Mouse (Mus musculus) kidney, embryonic 15.5 days (tissue): ENCODE results near the gene Gpr137b. TPM values are rescaled to one million over a fixed set of nuclear protein-coding genes. Genes with fewer than 3 reads are reported as not detected.
"Not testable (repeated sequence)": the region's sequence is repeated elsewhere in the genome, so short reads cannot be mapped to it uniquely, and the experiment has no call there.

Experiments used
- ATAC-seq: fragments of 200-750 bp; cut with Nextera tagmentation; replicated peaks from 2 replicates; pipeline ENCODE4 v1.8.0; 2017; ENCODE audit warnings: moderate TSS enrichment; ENCODE audit not compliant: low FRiP score
- H3K27ac ChIP-seq: fragments of 300-500 bp; sonication (generic); 2 replicates; pipeline ENCODE4 v1.5.1; 2015; ENCODE audit warnings: mild to moderate bottlenecking, inconsistent platforms
- H3K27me3 ChIP-seq: fragments of 300-500 bp; sonication (generic); 2 replicates; pipeline ENCODE4 v1.6.1; 2015; ENCODE audit warnings: inconsistent platforms
- H3K36me3 ChIP-seq: fragments of 300-500 bp; sonication (generic); 2 replicates; pipeline ENCODE4 v1.6.1; 2015; ENCODE audit warnings: inconsistent platforms
- H3K4me1 ChIP-seq: fragments of 300-500 bp; sonication (generic); 2 replicates; pipeline ENCODE4 v1.6.1; 2015; ENCODE audit warnings: inconsistent platforms
- H3K4me2 ChIP-seq: fragments of 300-500 bp; sonication (generic); 2 replicates; pipeline ENCODE4 v1.6.1; 2015; ENCODE audit warnings: moderate library complexity, mild to moderate bottlenecking, inconsistent platforms
- H3K4me3 ChIP-seq: fragments of 300-500 bp; sonication (generic); replicated peaks from 2 replicates; pipeline ENCODE4 v1.5.1; 2015; ENCODE audit warnings: mild to moderate bottlenecking, inconsistent platforms
- H3K9ac ChIP-seq: fragments of 300-500 bp; sonication (generic); 2 replicates; pipeline ENCODE4 v1.6.1; 2015; ENCODE audit warnings: mild to moderate bottlenecking, inconsistent platforms
- H3K9me3 ChIP-seq: fragments of 300-500 bp; sonication (generic); replicated peaks from 2 replicates; pipeline ENCODE4 v1.6.1; 2016; ENCODE audit warnings: inconsistent platforms
- WGBS: fragments of 180-500 bp; shearing (Covaris S2); methylation state at CpG from one replicate; pipeline ENCODE4 v1.1.7; 2015; ENCODE audit warnings: mixed read lengths; 5-methylcytosine and 5-hydroxymethylcytosine counted together
- polyA plus RNA-seq: library from polyadenylated mRNA; unstranded; fragments of >200 nt; fragmentation: Nextera tagmentation; extraction: Ambion mirVana; gene quantifications from 2 replicates; pipeline ENCODE4 v1.2.1, GENCODE M21; 2015

Gpr137b gene
- polyA plus RNA-seq, 1 experiment from 2014 or later: 22.4 TPM

DNA sequence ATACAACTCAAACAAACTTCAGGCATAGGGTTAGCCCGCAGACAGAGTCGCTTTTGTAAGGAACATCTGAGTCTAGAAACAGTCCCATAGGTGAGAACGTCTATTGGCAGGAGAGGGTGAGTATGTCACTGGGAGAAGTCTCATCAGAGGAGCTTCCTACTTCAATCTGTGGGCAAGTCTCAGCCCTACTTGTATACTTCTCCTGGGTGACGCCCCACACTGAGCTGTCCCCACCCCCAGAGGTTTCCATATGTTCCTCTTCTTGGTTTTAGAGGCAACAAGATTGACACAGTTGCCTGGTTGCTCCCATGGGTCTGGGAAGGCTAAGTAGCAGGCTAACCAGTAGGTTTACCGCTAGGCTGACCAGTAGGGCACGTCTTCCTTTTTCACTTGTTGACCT, 10.0 kb upstream of the Gpr137b start:
- WGBS: 79% methylated on average over 5 of the region's 6 CpGs
- not testable (repeated sequence) for H3K9me3 ChIP-seq, H3K27me3 ChIP-seq, H3K4me1 ChIP-seq, H3K9ac ChIP-seq, ATAC-seq, H3K36me3 ChIP-seq, H3K27ac ChIP-seq, H3K4me3 ChIP-seq, H3K4me2 ChIP-seq

- H3K27ac ChIP-seq, ATAC-seq, H3K36me3 ChIP-seq, H3K9me3 ChIP-seq, H3K9ac ChIP-seq, H3K27me3 ChIP-seq, H3K4me1 ChIP-seq, H3K4me2 ChIP-seq, H3K4me3 ChIP-seq: not testable (repeated sequence)
- WGBS: 94% methylated on average over 3 of the region's 3 CpGs
Measured at GRCm38 (mm10) chr13:13403366-13403765, 9.6 kb upstream of the Gpr137b start.

DNA sequence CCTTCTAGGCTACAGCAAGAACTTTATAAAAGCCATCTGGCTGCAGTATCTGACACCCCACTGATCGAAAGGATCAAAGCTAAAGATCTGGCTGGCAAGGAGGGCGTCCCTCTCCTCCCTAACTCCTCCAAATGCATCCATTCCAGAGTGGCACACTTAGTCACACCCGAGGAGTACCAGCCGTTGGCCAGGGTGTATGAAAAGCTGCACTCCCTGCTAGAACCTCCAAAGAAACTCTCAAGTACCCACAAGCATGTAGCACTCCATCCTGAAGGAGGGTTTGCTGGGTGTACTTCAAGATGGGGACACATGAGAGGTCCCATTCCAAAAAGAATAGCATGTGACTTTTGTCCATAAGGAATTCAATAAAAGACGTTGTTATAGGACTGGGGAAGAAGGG, 9.0 kb upstream of the Gpr137b start:
- not testable (repeated sequence) for H3K36me3 ChIP-seq, H3K9me3 ChIP-seq, H3K4me1 ChIP-seq, ATAC-seq, H3K27me3 ChIP-seq, H3K9ac ChIP-seq, H3K27ac ChIP-seq, H3K4me3 ChIP-seq, H3K4me2 ChIP-seq
- 70% methylated on average over 5 of the region's 5 CpGs for WGBS

DNA sequence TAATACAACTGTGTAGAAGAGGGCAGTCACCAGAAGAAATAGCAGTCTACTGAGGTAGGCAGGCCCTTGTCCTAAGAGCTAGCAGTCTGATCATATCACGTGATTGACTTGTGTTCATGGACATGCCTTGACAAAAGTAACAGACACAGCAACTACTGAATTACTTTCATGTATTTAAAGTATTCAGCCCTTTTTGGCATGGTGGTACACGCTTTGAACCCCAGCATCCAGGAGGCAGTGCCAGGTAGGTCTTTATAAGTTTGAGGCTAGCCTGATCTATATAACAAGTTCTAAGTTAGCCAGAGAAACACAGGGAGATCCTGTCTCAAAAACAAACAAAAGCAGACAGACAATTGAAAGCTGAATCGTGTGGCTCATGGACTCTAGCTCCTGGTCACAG, 7.0 kb upstream of the Gpr137b start:
- H3K27ac ChIP-seq, H3K27me3 ChIP-seq, H3K9ac ChIP-seq, H3K4me3 ChIP-seq, H3K4me1 ChIP-seq, H3K4me2 ChIP-seq, H3K9me3 ChIP-seq, ATAC-seq, H3K36me3 ChIP-seq: not testable (repeated sequence)
- 73% methylated on average over 3 of the region's 3 CpGs for WGBS

DNA sequence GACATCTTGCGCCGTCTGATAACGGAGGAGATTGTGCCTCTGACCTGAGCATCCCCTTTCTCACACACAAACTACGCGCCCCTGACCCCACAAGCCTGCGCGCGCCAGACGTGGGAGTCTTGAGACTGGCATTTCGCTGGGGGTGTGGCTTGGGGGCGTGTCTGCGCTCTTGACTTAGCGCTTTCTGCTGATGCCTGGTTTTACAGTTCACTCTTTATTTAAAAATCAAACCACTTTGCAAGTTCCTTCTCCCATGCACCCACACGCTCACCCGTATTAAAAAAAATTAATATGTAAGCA, 232 bp upstream of the Gpr137b start:
- not testable (repeated sequence) for H3K4me1 ChIP-seq, H3K9ac ChIP-seq, H3K27ac ChIP-seq, H3K36me3 ChIP-seq, H3K27me3 ChIP-seq, H3K9me3 ChIP-seq
- Histone ChIP-seq H3K4me3 (peak overlapping the region; percentile 47), H3K4me2 (peak overlapping the region; percentile 64)
- ATAC-seq: peak; percentile 80
- under 1% methylated on average over 15 of the region's 15 CpGs for WGBS

DNA sequence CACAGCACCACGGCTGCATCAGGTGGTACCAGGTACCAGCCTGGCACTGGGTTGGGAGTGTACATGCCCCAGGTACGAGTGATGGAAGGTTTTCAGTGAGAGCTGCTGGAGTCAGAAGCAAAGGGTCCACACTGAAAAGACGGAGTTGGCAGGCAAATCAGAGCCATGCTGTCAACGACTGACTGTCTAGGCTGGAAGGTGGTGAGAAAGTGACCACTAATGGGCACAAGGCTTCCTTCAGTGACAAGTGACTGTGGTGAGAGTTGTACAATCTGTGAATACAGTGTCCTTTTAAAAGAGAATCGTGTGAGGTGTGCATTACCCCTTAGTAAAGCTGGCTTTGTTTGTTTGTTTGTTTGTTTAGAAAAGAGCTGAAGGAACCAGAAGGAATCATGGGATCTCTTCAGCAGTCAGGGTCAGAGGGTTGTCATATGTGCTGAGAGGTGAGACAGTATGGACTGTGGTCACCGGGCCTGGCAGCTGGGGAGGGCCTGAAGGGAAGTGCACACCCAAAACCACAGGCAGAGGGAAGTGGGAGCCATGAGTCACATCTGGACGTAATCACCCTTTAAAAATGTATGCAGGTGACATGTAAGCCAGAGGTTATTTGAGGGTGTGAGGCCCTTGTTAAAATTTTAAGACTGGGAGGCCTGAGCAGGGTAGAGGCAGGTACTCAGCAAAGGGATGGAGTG, 15.5 kb downstream of the Gpr137b start:
- H3K4me2 ChIP-seq, H3K4me1 ChIP-seq, H3K9ac ChIP-seq, H3K4me3 ChIP-seq, H3K27me3 ChIP-seq, H3K9me3 ChIP-seq, ATAC-seq, H3K27ac ChIP-seq, H3K36me3 ChIP-seq: not testable (repeated sequence)
- WGBS: 100% methylated on average over 1 of the region's 7 CpGs

DNA sequence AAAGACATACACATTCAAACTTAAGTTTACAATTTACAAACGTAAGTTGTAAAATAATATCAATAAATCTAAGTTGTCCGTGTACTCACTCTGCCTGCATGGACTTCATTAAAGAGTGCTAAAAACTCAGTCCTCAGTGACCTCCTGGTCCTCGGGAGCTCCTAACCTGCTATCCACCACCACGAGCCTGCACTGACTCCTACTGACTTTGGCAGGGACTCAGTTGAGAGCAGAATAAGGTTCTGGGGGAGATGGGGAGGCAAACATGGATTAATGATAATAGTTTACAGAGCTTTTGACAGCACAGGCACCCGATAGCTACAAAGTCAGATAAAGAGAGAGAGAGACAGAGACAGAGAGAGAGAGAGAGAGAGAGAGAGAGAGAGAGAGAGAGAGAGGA, 16.6 kb downstream of the Gpr137b start:
- no peak for ATAC-seq
- H3K4me3 ChIP-seq: no peak overlapping the region
- 74% methylated on average over 5 of the region's 5 CpGs for WGBS
- H3K36me3 ChIP-seq: no peaks in the 10 kb centered on the region
- H3K4me2 ChIP-seq: no peak overlapping the region
- H3K9ac ChIP-seq: no peak overlapping the region
- no peaks in the 10 kb centered on the region for H3K4me1 ChIP-seq
- no peak overlapping the region for H3K27ac ChIP-seq
- H3K9me3 ChIP-seq: no peaks in the 10 kb centered on the region
- H3K27me3 ChIP-seq: no peaks in the 10 kb centered on the region

DNA sequence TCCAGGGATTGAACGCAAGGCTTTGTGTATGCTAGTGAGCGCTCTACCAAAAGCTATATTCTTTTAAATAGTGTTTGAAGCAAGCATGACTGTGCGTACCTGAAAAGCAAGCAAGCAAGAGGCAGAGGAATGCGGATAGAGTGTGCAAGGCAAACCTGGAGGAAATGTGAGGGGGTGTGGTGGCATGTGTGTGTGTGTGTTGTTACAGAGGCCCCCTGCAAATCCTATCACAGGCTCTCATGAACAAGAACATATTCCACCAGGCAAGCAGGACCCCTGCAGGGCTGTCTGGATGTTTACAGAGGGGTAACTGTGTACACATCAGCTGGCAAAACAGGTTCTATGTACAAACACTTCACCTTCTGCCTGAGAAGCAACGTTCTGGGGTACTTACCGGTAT, 19.8 kb downstream of the Gpr137b start:
- not testable (repeated sequence) for H3K9me3 ChIP-seq, H3K27ac ChIP-seq, H3K27me3 ChIP-seq, H3K36me3 ChIP-seq, ATAC-seq, H3K4me3 ChIP-seq, H3K4me2 ChIP-seq, H3K4me1 ChIP-seq, H3K9ac ChIP-seq
- WGBS: 85% methylated on average over 6 of the region's 6 CpGs

DNA sequence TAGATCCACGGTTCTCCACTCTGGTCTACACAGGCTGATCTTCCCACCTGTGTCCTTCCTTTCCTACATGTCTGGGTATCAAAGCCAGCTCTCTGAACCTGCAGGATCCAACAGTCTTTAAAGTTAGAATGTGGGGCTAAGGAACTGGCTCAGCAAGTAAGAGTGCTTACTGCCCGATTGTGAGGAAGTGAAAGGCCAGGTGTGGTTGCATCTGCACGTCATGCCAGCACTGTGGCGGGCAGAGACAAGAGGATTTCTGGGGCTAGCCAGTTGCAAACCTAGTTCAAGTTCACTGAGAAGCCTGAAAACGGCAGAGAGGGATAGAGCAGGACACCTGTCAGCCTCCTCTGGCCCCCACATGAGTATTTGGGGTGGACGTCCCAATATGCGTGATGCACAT, 22.4 kb downstream of the Gpr137b start:
- WGBS: 93% methylated on average over 7 of the region's 7 CpGs
- H3K27me3 ChIP-seq, H3K4me1 ChIP-seq, ATAC-seq, H3K27ac ChIP-seq, H3K9me3 ChIP-seq, H3K36me3 ChIP-seq, H3K9ac ChIP-seq, H3K4me2 ChIP-seq, H3K4me3 ChIP-seq: not testable (repeated sequence)

- H3K27me3 ChIP-seq, ATAC-seq: not testable (repeated sequence)
Measured at GRCm38 (mm10) chr13:13366371-13366770, 27.4 kb downstream of the Gpr137b start.

GRCm38 (mm10) chr13:13363536-13363935, 30.3 kb downstream of the Gpr137b start:
- H3K4me1 ChIP-seq, H3K27me3 ChIP-seq, H3K9me3 ChIP-seq, H3K36me3 ChIP-seq, H3K9ac ChIP-seq, H3K4me2 ChIP-seq, H3K4me3 ChIP-seq, H3K27ac ChIP-seq: not testable (repeated sequence)
- ATAC-seq: peak; percentile 72
- WGBS: 93% methylated on average over 7 of the region's 7 CpGs

More at GRCm38 (mm10) chr13:13366371-13366770, 27.4 kb downstream of the Gpr137b start:
- 85% methylated on average over 2 of the region's 2 CpGs for WGBS
- not testable (repeated sequence) for H3K9ac ChIP-seq, H3K27ac ChIP-seq, H3K4me1 ChIP-seq, H3K4me2 ChIP-seq, H3K4me3 ChIP-seq, H3K36me3 ChIP-seq, H3K9me3 ChIP-seq

DNA sequence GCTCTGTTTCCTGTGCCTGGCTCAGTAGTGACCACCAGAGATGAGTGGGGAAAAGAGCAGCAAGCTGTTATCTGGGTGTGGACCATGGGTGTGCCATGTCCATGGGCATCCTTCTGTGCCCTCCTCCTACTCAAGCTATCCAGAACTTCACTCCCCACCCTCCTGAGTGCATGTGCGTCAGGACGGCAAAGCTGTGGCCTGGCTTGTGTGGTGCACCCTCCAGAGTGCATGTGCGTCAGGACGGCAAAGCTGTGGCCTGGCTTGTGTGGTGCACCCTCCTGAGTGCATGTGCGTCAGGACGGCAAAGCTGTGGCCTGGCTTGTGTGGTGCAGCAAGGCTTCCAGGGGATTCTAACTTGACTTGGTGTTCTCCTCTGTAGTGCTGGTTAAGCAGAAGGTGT, 31.6 kb downstream of the Gpr137b start:
- H3K27me3 ChIP-seq, H3K36me3 ChIP-seq, ATAC-seq, H3K4me1 ChIP-seq, H3K4me2 ChIP-seq, H3K9ac ChIP-seq, H3K4me3 ChIP-seq, H3K27ac ChIP-seq, H3K9me3 ChIP-seq: not testable (repeated sequence)
- 94% methylated on average over 6 of the region's 6 CpGs for WGBS

GRCm38 (mm10) chr13:13360045-13360444, 33.8 kb downstream of the Gpr137b start:
- H3K36me3 ChIP-seq, H3K9me3 ChIP-seq, H3K4me1 ChIP-seq, H3K27me3 ChIP-seq, H3K4me3 ChIP-seq, H3K27ac ChIP-seq, H3K4me2 ChIP-seq, H3K9ac ChIP-seq: not testable (repeated sequence)
- 0 out of 2 replicates have a peak, but pooled peaks have one; percentile 33 for ATAC-seq
- 61% methylated on average over 4 of the region's 4 CpGs for WGBS
